Mouse (Mus musculus): ENCODE measurements around the gene Tbrg4.

Gene Tbrg4

GRCm38 (mm10) chr11:6589838-6590237 lies 36.0 kb downstream of the Tbrg4 start:
- no peak for DNase-seq

- no peak for DNase-seq
These were observed 37.6 kb downstream of the Tbrg4 start for GRCm38 (mm10) chr11:6588295-6588694.

DNA sequence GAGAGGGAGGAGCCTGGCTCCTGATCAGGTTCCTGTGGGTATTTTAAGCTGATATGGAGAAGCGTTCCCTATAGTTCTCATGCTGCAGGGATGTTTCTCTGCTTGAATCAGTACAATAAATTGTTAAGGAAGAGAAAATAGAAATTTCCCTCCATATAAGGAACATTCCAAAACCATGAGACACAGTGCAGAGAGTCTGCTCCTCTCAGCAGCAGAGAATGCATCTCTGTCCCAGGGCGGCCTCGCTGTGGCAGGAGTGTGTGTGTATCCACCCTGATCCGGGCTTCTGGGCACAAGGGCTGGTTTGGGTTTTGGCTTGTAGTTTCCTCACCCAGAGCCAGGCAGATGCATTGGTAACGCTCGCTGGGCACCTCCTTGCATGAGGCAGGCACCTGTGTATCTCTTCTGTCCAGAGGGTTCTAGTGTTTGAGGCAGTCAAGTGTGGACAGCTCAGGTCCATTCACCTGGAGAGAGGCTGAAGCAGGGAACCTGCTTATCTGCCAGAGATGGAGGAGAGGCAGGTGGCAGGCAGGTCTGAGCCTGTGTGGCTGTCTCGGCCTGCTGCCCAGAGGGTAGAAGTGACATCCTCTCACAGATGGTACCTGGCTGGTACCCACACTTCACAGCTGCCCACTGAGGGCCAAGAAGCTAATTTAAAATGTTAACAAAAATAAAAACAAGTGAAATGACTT lies 38.5 kb downstream of the Tbrg4 start:
- DNase-seq: no peak

- DNase-seq: no peak
These were observed 39.2 kb downstream of the Tbrg4 start for GRCm38 (mm10) chr11:6586660-6587059.

GRCm38 (mm10) chr11:6585748-6586147 lies 40.1 kb downstream of the Tbrg4 start:
- DNase-seq: no peak

GRCm38 (mm10) chr11:6581560-6581959 lies 44.3 kb downstream of the Tbrg4 start:
- DNase-seq: no peak

DNA sequence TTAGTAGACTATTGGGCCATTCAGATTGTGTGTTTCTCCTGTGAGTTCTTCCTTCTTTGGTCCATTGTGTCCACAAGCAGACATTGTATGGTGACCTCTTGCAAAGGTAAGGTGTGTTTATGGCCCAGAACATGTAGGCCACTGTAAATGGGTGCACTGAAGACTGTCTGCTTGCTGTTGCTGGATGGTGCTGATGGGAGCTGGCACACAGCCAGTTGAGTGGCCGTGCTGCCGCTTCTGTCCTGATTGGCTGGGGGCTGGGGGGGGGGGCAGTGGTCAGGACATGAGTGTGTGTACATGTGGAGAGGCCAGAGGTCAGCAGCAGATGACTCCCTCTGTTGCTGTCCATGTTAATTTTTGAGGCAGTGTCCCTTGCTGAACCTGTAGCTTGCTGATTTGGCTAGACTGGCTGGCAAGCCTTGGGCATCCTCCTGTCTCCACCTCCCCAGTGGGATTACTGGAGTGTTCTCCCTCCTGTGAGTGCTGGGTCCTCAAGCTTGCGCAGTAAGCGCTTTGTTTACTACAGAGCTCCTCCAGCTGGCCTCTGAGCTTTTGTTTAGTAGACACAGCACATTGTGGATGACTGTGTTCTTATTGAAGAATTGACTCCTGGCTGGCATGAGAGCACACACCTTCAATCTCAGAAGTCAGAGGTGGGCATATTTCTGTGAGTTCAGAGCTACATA lies 45.7 kb downstream of the Tbrg4 start:
- DNase-seq: no peak

- no peak for DNase-seq
These were observed 46.5 kb downstream of the Tbrg4 start for GRCm38 (mm10) chr11:6579361-6579760.

GRCm38 (mm10) chr11:6576151-6576550 lies 49.7 kb downstream of the Tbrg4 start:
- DNase-seq: no peak

- DNase-seq: no peak
These were observed 56.5 kb downstream of the Tbrg4 start for GRCm38 (mm10) chr11:6569410-6569777.

GRCm38 (mm10) chr11:6568584-6569409 lies 57.1 kb downstream of the Tbrg4 start:
- peak; percentile 36 for DNase-seq

- DNase-seq: no peak
These were observed 57.9 kb downstream of the Tbrg4 start for GRCm38 (mm10) chr11:6567951-6568350.

- DNase-seq: no peak
These were observed 59.4 kb downstream of the Tbrg4 start for GRCm38 (mm10) chr11:6566496-6566895.

Measured in kidney, postnatal 10 days (tissue).